Mouse (Mus musculus): ENCODE data around the gene Rngtt. TPM values are rescaled to one million over a fixed set of nuclear protein-coding genes. Genes with fewer than 3 reads are reported as not detected.

Rngtt gene
- polyA plus RNA-seq, 1 experiment = 10.3 TPM

GRCm38 (mm10) chr4:33393437-33393836 lies 83.3 kb downstream of the Rngtt start:
- DNase-seq = peak; percentile 26 to 58
- no peak for TF ChIP-seq POLR2A (IDR thresholded peaks at IDR 0.05; ENCODE audit: borderline replicate concordance, insufficient read depth, low read length)
- TF ChIP-seq CTCF (IDR thresholded peaks at IDR 0.05; ENCODE audit: borderline replicate concordance, insufficient read depth, low read depth, low read length) = no peak
- no peak overlapping the region for H3K27ac ChIP-seq (ENCODE audit: insufficient read depth, low read length)
- no peak overlapping the region for H3K4me3 ChIP-seq (replicated peaks; ENCODE audit: insufficient read depth, low read depth, low read length)
- 22% methylated on average over 2 of the region's 2 CpGs for WGBS
- no peaks in the 10 kb centered on the region for H3K27me3 ChIP-seq (ENCODE audit: control insufficient read depth, insufficient read depth, low read length)
- H3K4me1 ChIP-seq (ENCODE audit: control insufficient read depth, insufficient read depth, low read length) = no peaks in the 10 kb centered on the region

DNA sequence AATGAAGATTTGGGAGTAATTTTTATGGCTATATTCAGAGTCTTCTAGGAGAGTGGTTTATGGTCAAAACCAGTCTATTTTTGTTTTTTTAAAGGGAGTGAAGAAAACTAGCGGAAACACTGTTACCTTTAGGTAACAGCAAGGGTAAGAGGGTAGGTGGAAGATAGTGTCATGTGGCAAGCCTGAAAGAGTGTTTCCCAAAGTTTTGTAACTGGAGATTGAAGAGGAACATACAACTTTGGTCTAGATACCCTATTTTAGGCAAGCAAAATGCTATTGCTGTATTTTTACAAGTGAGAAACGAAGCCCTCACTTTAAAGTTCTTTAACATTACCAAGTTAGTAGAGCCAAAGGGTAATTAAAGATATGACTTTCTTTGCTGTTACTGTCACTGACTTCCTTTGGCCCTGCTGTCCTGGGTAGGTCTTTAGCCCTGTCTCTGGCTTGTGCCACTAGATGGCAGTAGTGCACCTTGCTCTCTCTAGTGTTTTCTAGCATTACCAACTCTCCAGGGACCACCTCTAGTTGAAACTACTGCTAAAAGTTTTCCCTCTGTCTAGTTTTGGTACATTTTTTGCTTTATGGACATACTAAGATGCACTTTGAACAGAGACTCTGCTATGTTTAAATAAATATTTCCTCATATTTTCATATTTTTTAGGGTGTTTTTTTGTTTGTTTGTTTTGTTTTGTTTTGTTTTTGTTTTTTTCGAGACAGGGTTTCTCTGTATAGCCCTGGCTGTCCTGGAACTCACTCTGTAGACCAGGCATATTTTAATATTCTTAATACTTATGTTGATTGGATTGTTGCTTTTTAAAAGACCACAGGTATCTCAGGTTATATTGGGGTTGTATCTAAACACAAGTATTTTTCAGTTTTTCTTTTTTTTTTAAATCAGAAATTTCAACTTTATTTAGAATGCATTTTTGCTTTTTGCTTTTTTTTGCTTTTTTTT lies 86.4 kb downstream of the Rngtt start:
- 55% methylated on average over 3 of the region's 3 CpGs for WGBS
- TF ChIP-seq POLR2A (IDR thresholded peaks at IDR 0.05; ENCODE audit: borderline replicate concordance, insufficient read depth, low read length) (no peak), CTCF (IDR thresholded peaks at IDR 0.05; ENCODE audit: borderline replicate concordance, insufficient read depth, low read depth, low read length) (peak; percentile 94)
- Histone ChIP-seq H3K4me3 (replicated peaks; ENCODE audit: insufficient read depth, low read depth, low read length) (no peak overlapping the region), H3K27me3 (ENCODE audit: control insufficient read depth, insufficient read depth, low read length) (no peaks in the 10 kb centered on the region), H3K4me1 (ENCODE audit: control insufficient read depth, insufficient read depth, low read length) (no peaks in the 10 kb centered on the region), H3K27ac (ENCODE audit: insufficient read depth, low read length) (no peak overlapping the region)
- peak; percentile 80 to 83 for DNase-seq

GRCm38 (mm10) chr4:33405723-33406293 lies 95.7 kb downstream of the Rngtt start:
- Histone ChIP-seq H3K27me3 (ENCODE audit: control insufficient read depth, insufficient read depth, low read length) (no peaks in the 10 kb centered on the region), H3K4me3 (replicated peaks; ENCODE audit: insufficient read depth, low read depth, low read length) (no peak overlapping the region), H3K4me1 (ENCODE audit: control insufficient read depth, insufficient read depth, low read length) (no peaks in the 10 kb centered on the region), H3K27ac (ENCODE audit: insufficient read depth, low read length) (no peak overlapping the region)
- no peak for DNase-seq
- 85% methylated on average over 2 of the region's 2 CpGs for WGBS
- TF ChIP-seq CTCF (IDR thresholded peaks at IDR 0.05; ENCODE audit: borderline replicate concordance, insufficient read depth, low read depth, low read length) (no peak), POLR2A (IDR thresholded peaks at IDR 0.05; ENCODE audit: borderline replicate concordance, insufficient read depth, low read length) (no peak)

- TF ChIP-seq POLR2A (IDR thresholded peaks at IDR 0.05; ENCODE audit: borderline replicate concordance, insufficient read depth, low read length) (no peak), CTCF (IDR thresholded peaks at IDR 0.05; ENCODE audit: borderline replicate concordance, insufficient read depth, low read depth, low read length) (no peak)
- Histone ChIP-seq H3K27ac (ENCODE audit: insufficient read depth, low read length) (no peak overlapping the region), H3K27me3 (ENCODE audit: control insufficient read depth, insufficient read depth, low read length) (no peaks in the 10 kb centered on the region), H3K4me1 (ENCODE audit: control insufficient read depth, insufficient read depth, low read length) (0 out of 2 replicates have a peak, but pooled peaks cover 2% of the 10 kb centered on the region), H3K4me3 (replicated peaks; ENCODE audit: insufficient read depth, low read depth, low read length) (no peak overlapping the region)
- no peak for DNase-seq
- WGBS = 41% methylated on average over 4 of the region's 4 CpGs
Observed at GRCm38 (mm10) chr4:33413791-33414190, 103.7 kb downstream of the Rngtt start.

- no peak for DNase-seq
- TF ChIP-seq POLR2A (IDR thresholded peaks at IDR 0.05; ENCODE audit: borderline replicate concordance, insufficient read depth, low read length) (no peak), CTCF (IDR thresholded peaks at IDR 0.05; ENCODE audit: borderline replicate concordance, insufficient read depth, low read depth, low read length) (no peak)
- Histone ChIP-seq H3K4me3 (replicated peaks; ENCODE audit: insufficient read depth, low read depth, low read length) (no peak overlapping the region), H3K27me3 (ENCODE audit: control insufficient read depth, insufficient read depth, low read length) (no peaks in the 10 kb centered on the region), H3K27ac (ENCODE audit: insufficient read depth, low read length) (no peak overlapping the region), H3K4me1 (ENCODE audit: control insufficient read depth, insufficient read depth, low read length) (0 out of 2 replicates have a peak, but pooled peaks cover 2% of the 10 kb centered on the region)
- 85% methylated on average over 4 of the region's 4 CpGs for WGBS
Observed at GRCm38 (mm10) chr4:33414781-33415180, 104.7 kb downstream of the Rngtt start.

DNA sequence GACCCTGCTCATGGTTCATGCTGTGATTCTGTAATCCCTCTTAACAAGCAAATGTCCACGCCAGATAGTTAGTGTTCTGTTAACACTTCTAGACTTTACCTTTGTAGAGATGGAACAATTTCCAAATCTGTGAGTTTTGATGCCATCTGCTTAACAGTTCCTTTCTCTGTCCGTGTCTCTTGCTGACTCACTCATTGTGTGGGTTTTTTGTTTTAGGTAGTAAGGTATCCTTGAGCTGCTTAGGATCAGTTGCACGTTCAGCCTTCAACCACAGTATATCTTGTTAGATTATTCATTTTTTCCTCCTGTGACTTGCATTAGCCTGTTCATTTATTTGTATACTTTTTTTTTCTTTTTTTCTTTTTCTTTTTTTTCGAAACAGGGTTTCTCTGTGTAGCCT lies 107.3 kb downstream of the Rngtt start:
- TF ChIP-seq POLR2A (IDR thresholded peaks at IDR 0.05; ENCODE audit: borderline replicate concordance, insufficient read depth, low read length) = no peak
- TF ChIP-seq CTCF (IDR thresholded peaks at IDR 0.05; ENCODE audit: borderline replicate concordance, insufficient read depth, low read depth, low read length) = no peak

GRCm38 (mm10) chr4:33419644-33420043 lies 109.5 kb downstream of the Rngtt start:
- no peak for TF ChIP-seq POLR2A (IDR thresholded peaks at IDR 0.05; ENCODE audit: borderline replicate concordance, insufficient read depth, low read length)
- no peak for TF ChIP-seq CTCF (IDR thresholded peaks at IDR 0.05; ENCODE audit: borderline replicate concordance, insufficient read depth, low read depth, low read length)
- WGBS = 100% methylated on average over 1 of the region's 1 CpGs

More for the DNA sequence above, 107.3 kb downstream of the Rngtt start:
- WGBS = 67% methylated on average over 4 of the region's 4 CpGs
- no peaks in the 10 kb centered on the region for H3K27me3 ChIP-seq (ENCODE audit: control insufficient read depth, insufficient read depth, low read length)
- no peak overlapping the region for H3K4me3 ChIP-seq (replicated peaks; ENCODE audit: insufficient read depth, low read depth, low read length)
- DNase-seq = no peak
- H3K4me1 ChIP-seq (ENCODE audit: control insufficient read depth, insufficient read depth, low read length) = 0 out of 2 replicates have a peak, but pooled peaks cover 2% of the 10 kb centered on the region
- H3K27ac ChIP-seq (ENCODE audit: insufficient read depth, low read length) = no peak overlapping the region

More at GRCm38 (mm10) chr4:33419644-33420043, 109.5 kb downstream of the Rngtt start:
- no peaks in the 10 kb centered on the region for H3K27me3 ChIP-seq (ENCODE audit: control insufficient read depth, insufficient read depth, low read length)
- no peak for DNase-seq
- H3K4me3 ChIP-seq (replicated peaks; ENCODE audit: insufficient read depth, low read depth, low read length) = no peak overlapping the region
- no peak overlapping the region for H3K27ac ChIP-seq (ENCODE audit: insufficient read depth, low read length)
- 0 out of 2 replicates have a peak, but pooled peaks cover 2% of the 10 kb centered on the region for H3K4me1 ChIP-seq (ENCODE audit: control insufficient read depth, insufficient read depth, low read length)

Measured in cerebellum, adult 2 months (tissue).